Mouse (Mus musculus): ENCODE data around the gene Lrrc4b. TPM values are rescaled to one million over a fixed set of nuclear protein-coding genes. Genes with fewer than 3 reads are reported as not detected.

Gene Lrrc4b
- total RNA-seq, 1 experiment = 0.18 TPM

- DNase-seq (ENCODE audit: low read depth, low spot score) = no peak
- Histone ChIP-seq H3K27ac (ENCODE audit: insufficient read depth, low read depth, low read length, poor library complexity, severe bottlenecking) (no peak overlapping the region), H3K9ac (ENCODE audit: insufficient read depth, low read depth, low read length, poor library complexity, severe bottlenecking) (no peak overlapping the region), H3K9me3 (ENCODE audit: control insufficient read depth, insufficient read depth, low read depth, low read length) (no peaks in the 10 kb centered on the region), H3K4me3 (ENCODE audit: insufficient read depth in 1 of 2, low read depth in 1 of 2, low read length in 2 of 2, poor library complexity in 1 of 2, severe bottlenecking in 1 of 2) (no peak overlapping the region), H3K4me1 (ENCODE audit: control insufficient read depth in 2 of 2, insufficient read depth in 2 of 2, low read length in 2 of 2, poor library complexity in 1 of 2) (peaks cover 0 to 9% of the 10 kb centered on the region in 2 experiments; a peak in 1 of 4 replicates), H3K36me3 (ENCODE audit: control insufficient read depth, insufficient read depth, low read length, poor library complexity, severe bottlenecking) (no peaks in the 10 kb centered on the region)
- no peak for TF ChIP-seq MAFK (IDR thresholded peaks at IDR 0.05; ENCODE audit: insufficient read depth, low read depth, low read length)
- no peak for TF ChIP-seq ZC3H11A (IDR thresholded peaks at IDR 0.05; ENCODE audit: borderline replicate concordance, low read depth, low read length)
- no peak for TF ChIP-seq HCFC1 (IDR thresholded peaks at IDR 0.05; ENCODE audit: borderline replicate concordance, insufficient read depth, low read length)
- TF ChIP-seq ZNF384 (IDR thresholded peaks at IDR 0.05; ENCODE audit: low read depth, low read length) = no peak
- TF ChIP-seq CHD2 (IDR thresholded peaks at IDR 0.05; ENCODE audit: low read depth, low read length) = no peak
- in situ Hi-C loops (cut with MboI; ENCODE audit: low sequenced_read_pairs in 2 of 2, unreplicated experiment in 2 of 2) = no loop called here
Observed at GRCm38 (mm10) chr7:44411144-44411543, 17.7 kb upstream of the Lrrc4b start.

DNA sequence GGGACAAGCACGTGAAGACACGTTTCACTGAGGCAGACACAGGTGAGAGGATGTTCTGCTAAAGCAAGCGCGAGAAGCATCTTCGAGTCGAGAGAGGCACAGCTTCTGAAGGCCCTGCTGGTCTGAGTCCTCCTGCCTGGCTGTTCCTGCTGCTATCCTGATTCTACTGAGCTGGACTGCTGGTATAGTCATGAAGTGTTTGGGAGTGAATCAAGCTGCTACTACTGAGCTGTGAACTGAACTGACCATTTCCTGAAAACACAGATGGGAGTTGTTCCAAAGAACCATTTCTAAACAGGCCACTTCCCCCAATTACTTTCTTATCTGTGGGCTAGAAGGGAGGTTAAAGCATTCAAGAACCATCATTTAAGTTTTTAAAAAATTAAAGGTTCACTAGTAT lies 15.5 kb upstream of the Lrrc4b start:
- TF ChIP-seq ZC3H11A (IDR thresholded peaks at IDR 0.05; ENCODE audit: borderline replicate concordance, low read depth, low read length) = no peak
- TF ChIP-seq ZNF384 (IDR thresholded peaks at IDR 0.05; ENCODE audit: low read depth, low read length) = no peak
- no peak for TF ChIP-seq MAFK (IDR thresholded peaks at IDR 0.05; ENCODE audit: insufficient read depth, low read depth, low read length)
- no peak for TF ChIP-seq CHD2 (IDR thresholded peaks at IDR 0.05; ENCODE audit: low read depth, low read length)
- no peak for TF ChIP-seq HCFC1 (IDR thresholded peaks at IDR 0.05; ENCODE audit: borderline replicate concordance, insufficient read depth, low read length)
- H3K9me3 ChIP-seq (ENCODE audit: control insufficient read depth, insufficient read depth, low read depth, low read length) = no peaks in the 10 kb centered on the region
- peaks cover 0 to 10% of the 10 kb centered on the region in 2 experiments; a peak in 1 of 4 replicates for H3K4me1 ChIP-seq (ENCODE audit: control insufficient read depth in 2 of 2, insufficient read depth in 2 of 2, low read length in 2 of 2, poor library complexity in 1 of 2)
- no peaks in the 10 kb centered on the region for H3K36me3 ChIP-seq (ENCODE audit: control insufficient read depth, insufficient read depth, low read length, poor library complexity, severe bottlenecking)
- DNase-seq (ENCODE audit: low read depth, low spot score) = no peak
- H3K9ac ChIP-seq (ENCODE audit: insufficient read depth, low read depth, low read length, poor library complexity, severe bottlenecking) = no peak overlapping the region
- no peak overlapping the region for H3K4me3 ChIP-seq (ENCODE audit: insufficient read depth in 1 of 2, low read depth in 1 of 2, low read length in 2 of 2, poor library complexity in 1 of 2, severe bottlenecking in 1 of 2)
- H3K27ac ChIP-seq (ENCODE audit: insufficient read depth, low read depth, low read length, poor library complexity, severe bottlenecking) = no peak overlapping the region
- in situ Hi-C loops (cut with MboI; ENCODE audit: low sequenced_read_pairs in 2 of 2, unreplicated experiment in 2 of 2) = no loop called here

GRCm38 (mm10) chr7:44427666-44428065 lies 1.2 kb upstream of the Lrrc4b start:
- no peak overlapping the region for H3K9ac ChIP-seq (ENCODE audit: insufficient read depth, low read depth, low read length, poor library complexity, severe bottlenecking)

GRCm38 (mm10) chr7:44428171-44428950 lies 457 bp upstream of the Lrrc4b start:
- DNase-seq (ENCODE audit: low read depth, low spot score) = no peak
- no peak overlapping the region for H3K27ac ChIP-seq (ENCODE audit: insufficient read depth, low read depth, low read length, poor library complexity, severe bottlenecking)

More at GRCm38 (mm10) chr7:44427666-44428065, 1.2 kb upstream of the Lrrc4b start:
- no peak overlapping the region for H3K27ac ChIP-seq (ENCODE audit: insufficient read depth, low read depth, low read length, poor library complexity, severe bottlenecking)
- H3K36me3 ChIP-seq (ENCODE audit: control insufficient read depth, insufficient read depth, low read length, poor library complexity, severe bottlenecking) = no peaks in the 10 kb centered on the region
- no peak for DNase-seq (ENCODE audit: low read depth, low spot score)
- TF ChIP-seq MAFK (IDR thresholded peaks at IDR 0.05; ENCODE audit: insufficient read depth, low read depth, low read length) (no peak), CHD2 (IDR thresholded peaks at IDR 0.05; ENCODE audit: low read depth, low read length) (no peak), ZC3H11A (IDR thresholded peaks at IDR 0.05; ENCODE audit: borderline replicate concordance, low read depth, low read length) (no peak), HCFC1 (IDR thresholded peaks at IDR 0.05; ENCODE audit: borderline replicate concordance, insufficient read depth, low read length) (no peak), ZNF384 (IDR thresholded peaks at IDR 0.05; ENCODE audit: low read depth, low read length) (no peak)
- H3K4me1 ChIP-seq (ENCODE audit: control insufficient read depth in 2 of 2, insufficient read depth in 2 of 2, low read length in 2 of 2, poor library complexity in 1 of 2) = peaks cover 0 to 12% of the 10 kb centered on the region in 2 experiments; a peak in 1 of 4 replicates
- H3K4me3 ChIP-seq (ENCODE audit: insufficient read depth in 1 of 2, low read depth in 1 of 2, low read length in 2 of 2, poor library complexity in 1 of 2, severe bottlenecking in 1 of 2) = peak overlapping the region; percentile 18 to 78; a peak in 2 of 4 replicates
- no peaks in the 10 kb centered on the region for H3K9me3 ChIP-seq (ENCODE audit: control insufficient read depth, insufficient read depth, low read depth, low read length)
- in situ Hi-C loops (cut with MboI; ENCODE audit: low sequenced_read_pairs in 2 of 2, unreplicated experiment in 2 of 2) = loop anchor here in 1 of 2 experiments (25.0 kb wide), 1 partner anchor 165 kb away; the partner anchor contains the start of genes Acp4 and Gm15517

More at GRCm38 (mm10) chr7:44428171-44428950, 457 bp upstream of the Lrrc4b start:
- no peak for TF ChIP-seq CHD2 (IDR thresholded peaks at IDR 0.05; ENCODE audit: low read depth, low read length)
- TF ChIP-seq MAFK (IDR thresholded peaks at IDR 0.05; ENCODE audit: insufficient read depth, low read depth, low read length) = no peak
- no peak for TF ChIP-seq ZC3H11A (IDR thresholded peaks at IDR 0.05; ENCODE audit: borderline replicate concordance, low read depth, low read length)
- no peaks in the 10 kb centered on the region for H3K36me3 ChIP-seq (ENCODE audit: control insufficient read depth, insufficient read depth, low read length, poor library complexity, severe bottlenecking)
- no peak overlapping the region for H3K9ac ChIP-seq (ENCODE audit: insufficient read depth, low read depth, low read length, poor library complexity, severe bottlenecking)
- peaks cover 0 to 14% of the 10 kb centered on the region in 2 experiments; a peak in 1 of 4 replicates for H3K4me1 ChIP-seq (ENCODE audit: control insufficient read depth in 2 of 2, insufficient read depth in 2 of 2, low read length in 2 of 2, poor library complexity in 1 of 2)
- no peaks in the 10 kb centered on the region for H3K9me3 ChIP-seq (ENCODE audit: control insufficient read depth, insufficient read depth, low read depth, low read length)
- in situ Hi-C loops (cut with MboI; ENCODE audit: low sequenced_read_pairs in 2 of 2, unreplicated experiment in 2 of 2) = loop anchor here in 1 of 2 experiments (25.0 kb wide), 1 partner anchor 166 kb away; the partner anchor contains the start of genes Acp4 and Gm15517
- H3K4me3 ChIP-seq (ENCODE audit: insufficient read depth in 1 of 2, low read depth in 1 of 2, low read length in 2 of 2, poor library complexity in 1 of 2, severe bottlenecking in 1 of 2) = peak overlapping the region; percentile 18 to 78; a peak in 3 of 4 replicates
